Mouse (Mus musculus): ENCODE data around the gene Rbm15. TPM values are rescaled to one million over a fixed set of nuclear protein-coding genes. Genes with fewer than 3 reads are reported as not detected.

The Rbm15 gene
- 4.5 and 5.3 TPM in 2 replicates for polyA plus RNA-seq (2012; rRNA removed)

GRCm38 (mm10) chr3:107333381-107334201 is at the start of gene Rbm15:
Gene Rbm15, minus strand, starts transcription at chr3:107333673.

GRCm38 (mm10) chr3:107290764-107291381 is 42.6 kb downstream of the Rbm15 start, which contains the start of gene Slc16a4:
Gene Slc16a4, plus strand, starts transcription at chr3:107291230.

GRCm38 (mm10) chr3:107278479-107279269 is 54.8 kb downstream of the Rbm15 start, which contains the start of gene Lamtor5:
Gene Lamtor5, plus strand, starts transcription at chr3:107278858.

Other genes with a start within 250 kb of the Rbm15 start
- 0.14 and 0.15 TPM in 2 replicates for gene Kcna2, start 232.5 kb downstream of the Rbm15 start, polyA plus RNA-seq (2012; rRNA removed)
- gene Kcna10, start 150.6 kb downstream of the Rbm15 start, polyA plus RNA-seq (2012; rRNA removed): not detected in 2 replicates
- 0.08 and 0.14 TPM in 2 replicates for gene Cym, start 111.9 kb downstream of the Rbm15 start, polyA plus RNA-seq (2012; rRNA removed)
- 0.02 TPM in 1 of 2 replicates, not detected in the other for gene A630076J17Rik, start 103.1 kb downstream of the Rbm15 start, polyA plus RNA-seq (2012; rRNA removed)
- 0.01 TPM in 2 replicates for gene Prok1, start 94.0 kb downstream of the Rbm15 start, polyA plus RNA-seq (2012; rRNA removed)
- 44.6 and 53.1 TPM in 2 replicates for gene Lamtor5, start 54.8 kb downstream of the Rbm15 start, polyA plus RNA-seq (2012; rRNA removed)
- 0.05 and 0.07 TPM in 2 replicates for gene Slc16a4, start 42.4 kb downstream of the Rbm15 start, polyA plus RNA-seq (2012; rRNA removed)
- 0.02 TPM in 1 of 2 replicates, not detected in the other for gene Kcnc4, start 125.9 kb upstream of the Rbm15 start, polyA plus RNA-seq (2012; rRNA removed)
- 0.08 and 0.17 TPM in 2 replicates for gene Slc6a17, start 184.3 kb upstream of the Rbm15 start, polyA plus RNA-seq (2012; rRNA removed)
- gene Ubl4b, start 221.4 kb upstream of the Rbm15 start, polyA plus RNA-seq (2012; rRNA removed): not detected in 2 replicates